Mouse (Mus musculus) hindbrain, embryonic 16.5 days (tissue): Measurements from ENCODE around the gene Olfr492. TPM values are rescaled to one million over a fixed set of nuclear protein-coding genes. Genes with fewer than 3 reads are reported as not detected.

Experiments used
- ATAC-seq: fragments of 200-750 bp; cut with Nextera tagmentation; 2 replicates; pipeline ENCODE4 v1.8.0; 2017; ENCODE audit warnings: moderate TSS enrichment, moderate library complexity
- H3K27ac ChIP-seq: fragments of 300-500 bp; sonication (generic); 2 replicates; pipeline ENCODE4 v1.5.1; 2014; ENCODE audit warnings: low read depth, mild to moderate bottlenecking, control low read depth, low read length, moderate library complexity
- H3K27me3 ChIP-seq: fragments of 300-500 bp; sonication (generic); replicated peaks from 2 replicates; pipeline ENCODE4 v1.6.1; 2014; ENCODE audit warnings: low read length; ENCODE audit not compliant: control insufficient read depth, insufficient read depth
- H3K36me3 ChIP-seq: fragments of 300-500 bp; sonication (generic); 2 replicates; pipeline ENCODE4 v1.6.1; 2014; ENCODE audit warnings: mild to moderate bottlenecking, low read length, moderate library complexity, mixed read lengths; ENCODE audit not compliant: control insufficient read depth, insufficient read depth
- H3K4me1 ChIP-seq: fragments of 300-500 bp; sonication (generic); 2 replicates; pipeline ENCODE4 v1.6.1; 2014; ENCODE audit warnings: low read depth, low read length; ENCODE audit not compliant: control insufficient read depth, insufficient read depth
- H3K4me2 ChIP-seq: fragments of 300-500 bp; sonication (generic); 2 replicates; pipeline ENCODE4 v1.6.1; 2014; ENCODE audit warnings: mild to moderate bottlenecking, low read length, control low read depth, moderate library complexity
- H3K4me3 ChIP-seq: fragments of 300-500 bp; sonication (generic); 2 replicates; pipeline ENCODE4 v1.5.1; 2014; ENCODE audit warnings: mild to moderate bottlenecking, low read length, control low read depth, moderate library complexity
- H3K9ac ChIP-seq: fragments of 300-500 bp; sonication (generic); 2 replicates; pipeline ENCODE4 v1.6.1; 2014; ENCODE audit warnings: low read depth, mild to moderate bottlenecking, control low read depth, low read length, moderate library complexity
- H3K9me3 ChIP-seq: fragments of 300-500 bp; sonication (generic); 2 replicates; pipeline ENCODE4 v1.6.1; 2014; ENCODE audit warnings: mild to moderate bottlenecking, low read length, moderate library complexity; ENCODE audit not compliant: control insufficient read depth
- WGBS: fragments of 180-500 bp; shearing (Covaris S2); extraction: QIAGEN DNeasy Blood & Tissue Kit; methylation state at CpG from one replicate; pipeline ENCODE4 v1.1.7; 2014; 5-methylcytosine and 5-hydroxymethylcytosine counted together
- polyA plus RNA-seq: library from polyadenylated mRNA; unstranded; fragments of >200 nt; fragmentation: Nextera tagmentation; extraction: Ambion mirVana; gene quantifications from 2 replicates; pipeline ENCODE4 v1.2.1, GENCODE M21; 2015

The Olfr492 gene
- not detected in 2 replicates for polyA plus RNA-seq

DNA sequence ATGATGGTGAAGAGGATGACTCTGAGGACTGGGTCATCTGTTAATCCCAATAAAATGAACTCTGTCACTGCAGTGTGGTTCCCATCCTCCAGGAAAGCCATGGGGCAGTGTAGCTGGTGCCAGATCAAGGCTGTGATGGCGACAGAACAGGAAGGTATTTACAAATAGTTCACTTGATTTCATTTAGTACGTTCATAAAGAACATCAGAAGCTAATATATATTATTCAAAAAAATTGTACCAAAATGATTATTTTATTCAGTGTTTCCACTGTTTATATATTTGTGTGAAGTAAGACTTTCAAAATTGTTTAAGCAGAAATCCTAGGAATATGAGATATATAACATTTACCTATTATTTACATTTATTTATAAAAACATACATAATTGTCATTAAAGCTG is at the start of gene Olfr492:
Gene Olfr492, minus strand, starts transcription at position 101 of the 400 bp plus-strand sequence.
- H3K4me2 ChIP-seq: no peak within 1 kb of the TSS
- no peak for ATAC-seq
- H3K27ac ChIP-seq: no peak within 1 kb of the TSS
- H3K36me3 ChIP-seq: no peaks in the 10 kb centered on the region
- no peaks in the 10 kb centered on the region for H3K27me3 ChIP-seq
- 88% methylated on average over 2 of the region's 2 CpGs for WGBS
- H3K9me3 ChIP-seq: no peaks in the 10 kb centered on the region
- H3K9ac ChIP-seq: no peak within 1 kb of the TSS
- H3K4me1 ChIP-seq: no peaks in the 10 kb centered on the region
- no peak within 1 kb of the TSS for H3K4me3 ChIP-seq

DNA sequence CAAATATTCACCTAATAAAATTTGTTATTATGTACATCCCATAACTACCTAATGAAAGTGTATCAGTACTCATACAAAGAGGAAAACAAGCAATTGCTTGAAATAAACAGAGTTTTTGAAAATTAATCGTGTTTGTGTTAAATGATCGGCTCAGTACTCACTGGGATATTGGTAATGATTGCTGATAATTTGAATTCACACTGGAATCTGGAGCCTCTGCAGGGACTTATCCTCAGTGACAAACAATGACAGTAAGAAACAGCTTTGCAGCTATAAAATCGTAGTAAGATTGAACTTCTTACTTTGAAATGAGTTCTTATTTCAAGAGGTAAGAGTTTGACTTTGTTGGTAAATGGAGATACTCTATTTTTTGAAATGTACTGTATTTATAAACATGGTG is 41.6 kb upstream of the Olfr492 start, which contains the start of gene Olfr494:
Gene Olfr494, plus strand, starts transcription at position 301 of the 400 bp plus-strand sequence.
- H3K9ac ChIP-seq: no peak within 1 kb of the TSS
- H3K4me1 ChIP-seq: no peaks in the 10 kb centered on the region
- no peaks in the 10 kb centered on the region for H3K9me3 ChIP-seq
- whole genome bisulfite sequencing: 87% methylated on average over 3 of the region's 3 CpGs
- no peaks in the 10 kb centered on the region for H3K27me3 ChIP-seq
- H3K36me3 ChIP-seq: no peaks in the 10 kb centered on the region
- H3K4me2 ChIP-seq: no peak within 1 kb of the TSS
- ATAC-seq: no peak
- no peak within 1 kb of the TSS for H3K4me3 ChIP-seq
- H3K27ac ChIP-seq: no peak within 1 kb of the TSS

DNA sequence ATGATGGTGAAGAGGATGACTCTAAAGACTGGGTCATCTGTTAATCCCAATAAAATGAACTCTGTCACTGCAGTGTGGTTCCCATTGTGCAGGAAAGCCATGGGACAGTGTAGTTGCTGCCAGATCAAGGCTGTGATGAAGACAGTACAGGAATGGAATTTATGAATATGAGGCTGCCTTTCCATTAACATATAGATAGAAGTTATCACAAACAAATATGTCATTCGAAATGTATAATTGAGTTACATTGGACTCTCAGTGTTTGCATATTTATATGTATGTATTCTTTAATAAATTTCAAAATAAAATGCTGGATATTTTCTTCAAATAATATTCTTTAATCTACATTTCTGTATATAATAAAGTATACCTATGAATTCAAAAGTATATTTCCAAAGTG is 23.4 kb upstream of the Olfr492 start, which contains the start of gene Olfr493:
Gene Olfr493, minus strand, starts transcription at position 101 of the 400 bp plus-strand sequence.
- H3K9ac ChIP-seq: no peak within 1 kb of the TSS
- H3K9me3 ChIP-seq: no peaks in the 10 kb centered on the region
- no peak within 1 kb of the TSS for H3K4me3 ChIP-seq
- no peaks in the 10 kb centered on the region for H3K36me3 ChIP-seq
- H3K27me3 ChIP-seq: no peaks in the 10 kb centered on the region
- no peak for ATAC-seq
- 72% methylated on average over 1 of the region's 1 CpGs for WGBS
- H3K27ac ChIP-seq: no peak within 1 kb of the TSS
- H3K4me1 ChIP-seq: no peaks in the 10 kb centered on the region
- H3K4me2 ChIP-seq: no peak within 1 kb of the TSS

DNA sequence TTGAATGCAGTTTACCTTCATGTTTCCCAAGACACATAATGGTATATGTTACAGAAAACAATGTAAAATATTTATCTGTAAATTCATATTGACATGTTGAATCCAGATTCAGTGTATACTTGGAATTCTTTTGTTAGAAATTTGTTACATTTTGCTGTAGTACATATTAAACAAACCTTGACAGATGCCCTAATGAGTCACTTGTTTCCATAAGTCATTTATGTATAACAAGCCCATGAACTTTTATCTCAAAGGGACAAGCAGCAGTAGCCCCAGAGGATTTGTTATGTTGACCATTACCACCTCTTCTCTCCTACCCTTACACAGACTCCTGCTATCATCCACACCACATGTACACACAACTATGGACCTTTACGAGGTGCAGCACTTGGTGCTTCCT is 10.3 kb downstream of the Olfr492 start, which contains the start of gene Olfr491:
Gene Olfr491, plus strand, starts transcription at position 301 of the 400 bp plus-strand sequence.
- Histone ChIP-seq H3K4me3 (no peak within 1 kb of the TSS), H3K27ac (no peak within 1 kb of the TSS), H3K4me2 (no peak within 1 kb of the TSS), H3K27me3 (no peaks in the 10 kb centered on the region), H3K9me3 (no peaks in the 10 kb centered on the region), H3K36me3 (no peaks in the 10 kb centered on the region), H3K9ac (no peak within 1 kb of the TSS), H3K4me1 (no peaks in the 10 kb centered on the region)
- WGBS: 76% methylated on average over 1 of the region's 1 CpGs
- no peak for ATAC-seq

DNA sequence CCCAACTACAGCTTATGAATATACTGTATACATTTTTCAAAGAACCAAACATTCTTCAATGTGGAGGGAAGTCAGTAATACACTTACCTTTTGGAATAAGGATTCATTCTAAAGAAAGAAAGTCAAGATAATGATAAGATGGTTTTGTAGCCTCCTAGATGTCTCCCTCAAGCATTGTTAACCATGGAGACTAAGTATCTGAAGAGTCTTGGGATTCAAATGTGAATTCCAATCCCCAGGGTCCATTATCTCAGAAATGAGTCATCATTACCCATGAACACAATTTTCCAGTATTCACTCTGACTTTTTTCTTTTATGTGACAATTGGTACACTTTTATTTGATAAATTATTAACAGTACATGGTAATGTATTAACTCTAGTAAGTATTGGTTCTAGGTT is 34.6 kb downstream of the Olfr492 start, which contains the start of gene Olfr490:
Gene Olfr490, minus strand, starts transcription at position 101 of the 400 bp plus-strand sequence.
- no peaks in the 10 kb centered on the region for H3K27me3 ChIP-seq
- no peak within 1 kb of the TSS for H3K4me3 ChIP-seq

More for the DNA sequence above, 34.6 kb downstream of the Olfr492 start, which contains the start of gene Olfr490:
- H3K36me3 ChIP-seq: no peaks in the 10 kb centered on the region
- no peak for ATAC-seq
- H3K27ac ChIP-seq: no peak within 1 kb of the TSS
- H3K4me1 ChIP-seq: no peaks in the 10 kb centered on the region
- no peak within 1 kb of the TSS for H3K9ac ChIP-seq
- no peak within 1 kb of the TSS for H3K4me2 ChIP-seq
- H3K9me3 ChIP-seq: no peaks in the 10 kb centered on the region

Other genes starting within 250 kb of the Olfr492 start
- not detected in 2 replicates for gene Olfr481, start 243.8 kb downstream of the Olfr492 start, polyA plus RNA-seq
- gene Olfr482, start 226.1 kb downstream of the Olfr492 start, polyA plus RNA-seq: 0.11 and 0.26 TPM in 2 replicates
- gene Olfr483, start 222.8 kb downstream of the Olfr492 start, polyA plus RNA-seq: not detected in 2 replicates
- not detected in 2 replicates for gene Olfr484, start 196.2 kb downstream of the Olfr492 start, polyA plus RNA-seq
- gene Olfr485, start 163.8 kb downstream of the Olfr492 start, polyA plus RNA-seq: not detected in 2 replicates
- gene Olfr486, start 150.9 kb downstream of the Olfr492 start, polyA plus RNA-seq: not detected in 2 replicates
- not detected in 2 replicates for gene Olfr487, start 109.0 kb downstream of the Olfr492 start, polyA plus RNA-seq
- not detected in 2 replicates for gene Olfr488, start 65.3 kb downstream of the Olfr492 start, polyA plus RNA-seq
- gene Olfr490, start 34.7 kb downstream of the Olfr492 start, polyA plus RNA-seq: not detected in 2 replicates
- not detected in 2 replicates for gene Olfr491, start 10.2 kb downstream of the Olfr492 start, polyA plus RNA-seq
- not detected in 2 replicates for gene Olfr493, start 23.3 kb upstream of the Olfr492 start, polyA plus RNA-seq
- not detected in 2 replicates for gene Olfr494, start 41.7 kb upstream of the Olfr492 start, polyA plus RNA-seq
- gene Olfr495, start 69.5 kb upstream of the Olfr492 start, polyA plus RNA-seq: not detected in 2 replicates
- gene Olfr497, start 96.7 kb upstream of the Olfr492 start, polyA plus RNA-seq: not detected in 2 replicates
- not detected in 2 replicates for gene Olfr498, start 141.7 kb upstream of the Olfr492 start, polyA plus RNA-seq
- gene Olfr502, start 201.4 kb upstream of the Olfr492 start, polyA plus RNA-seq: not detected in 2 replicates
- not detected in 2 replicates for gene Olfr503, start 220.9 kb upstream of the Olfr492 start, polyA plus RNA-seq
- gene Olfr504, start 242.1 kb upstream of the Olfr492 start, polyA plus RNA-seq: not detected in 2 replicates